Comparison of ENCODE assay signal across 7 mouse cellular contexts in genomic region chr15:79657837-79658530, GRCm38 (mm10). TPM values are rescaled to one million over a fixed set of nuclear protein-coding genes. Genes with fewer than 3 reads are reported as not detected.
A peak's percentile ranks its signal among the peaks of the same experiment; 100 is the strongest.
DNase-seq lines count a peak whose midpoint lies in the region; ATAC-seq lines count a peak whose summit lies in the region.

No protein-coding gene starts in this region.

- peaks cover 21% of the 10 kb centered on the region for H3K36me3 ChIP-seq in limb, embryonic 10.5 days
- peaks cover 25% of the 10 kb centered on the region for H3K36me3 ChIP-seq in midbrain, embryonic 13.5 days

- peaks cover 13% of the 10 kb centered on the region for H3K4me1 ChIP-seq in limb, embryonic 10.5 days
- peaks cover 19% of the 10 kb centered on the region for H3K4me1 ChIP-seq in midbrain, embryonic 13.5 days (replicated peaks)

- no peaks in the 10 kb centered on the region for H3K27me3 ChIP-seq in limb, embryonic 10.5 days (ENCODE audit: low read depth, poor library complexity, severe bottlenecking)
- H3K27me3 ChIP-seq in midbrain, embryonic 13.5 days: no peaks in the 10 kb centered on the region

- peak; percentile 70 for DNase-seq in adrenal gland, adult 8-10 months
- peak; percentile 77 for DNase-seq in embryo, embryonic 9.5 days (ENCODE audit: extremely low spot score)
- peak; percentile 79 for DNase-seq in kidney, adult 11 months
- DNase-seq in limb, embryonic 10.5 days (ENCODE audit: low spot score): peak; percentile 84
- DNase-seq in spleen, adult 12 weeks (ENCODE audit: low spot score): peak; percentile 85

- peak overlapping the region; percentile 82 for H3K4me2 ChIP-seq in midbrain, embryonic 13.5 days (replicated peaks)

- H3K9me3 ChIP-seq in limb, embryonic 10.5 days (replicated peaks): peaks cover 2% of the 10 kb centered on the region; the same call in 1 of the 2 replicates
- H3K9me3 ChIP-seq in midbrain, embryonic 13.5 days: no peaks in the 10 kb centered on the region

- peak overlapping the region; percentile 68 for H3K4me3 ChIP-seq in limb, embryonic 10.5 days
- H3K4me3 ChIP-seq in midbrain, embryonic 13.5 days (replicated peaks): peak overlapping the region; percentile 92

- peak overlapping the region; percentile 95 for H3K27ac ChIP-seq in limb, embryonic 10.5 days
- peak overlapping the region; percentile 96 for H3K27ac ChIP-seq in midbrain, embryonic 13.5 days

- H3K9ac ChIP-seq in midbrain, embryonic 13.5 days (replicated peaks): peak overlapping the region; percentile 94

- ATAC-seq in granulocyte monocyte progenitor cell, adult 5-6 weeks (replicated peaks; ENCODE audit: poor library complexity, severe bottlenecking): peak; percentile 52
- no peak; the same call in 1 of the 2 replicates for ATAC-seq in midbrain, embryonic 13.5 days

- 4% methylated on average over 16 of the region's 16 CpGs for WGBS in limb, embryonic 10.5 days
- 4% methylated on average over 16 of the region's 16 CpGs for WGBS in midbrain, embryonic 13.5 days

RNA-seq across cellular contexts. Expression of gene Fam227a, which starts 0.8 kb away (rescaled TPM):
- total RNA-seq in adrenal gland, adult 8-10 months (2022): 1 to 10 TPM; 2.8 to 6.2 (median 4.4) TPM
- total RNA-seq in granulocyte monocyte progenitor cell, adult 5-6 weeks (2014; fragmentation: Nextera tagmentation): 0.85 and 6.5 TPM in 2 replicates
- total RNA-seq in granulocyte monocyte progenitor cell, adult 5-6 weeks (2017): 1.8 and 2.3 TPM in 2 replicates
- polyA plus RNA-seq in limb, embryonic 10.5 days (2016; fragmentation: Nextera tagmentation; extraction: Ambion mirVana): 1.0 and 2.1 TPM in 2 replicates
- 6.8 and 6.9 TPM in 2 replicates for polyA plus RNA-seq in midbrain, embryonic 13.5 days (2015; fragmentation: Nextera tagmentation; extraction: Ambion mirVana)

RNA-seq across cellular contexts. Expression of gene Cby1, which starts 1.0 kb away (rescaled TPM):
- total RNA-seq in adrenal gland, adult 8-10 months (2022): 10 to 100 TPM; 21.7 to 31.1 (median 24.9) TPM
- 17.9 and 35.2 TPM in 2 replicates for total RNA-seq in granulocyte monocyte progenitor cell, adult 5-6 weeks (2014; fragmentation: Nextera tagmentation)
- 32.0 and 45.5 TPM in 2 replicates for total RNA-seq in granulocyte monocyte progenitor cell, adult 5-6 weeks (2017)
- 58.4 and 65.6 TPM in 2 replicates for polyA plus RNA-seq in limb, embryonic 10.5 days (2016; fragmentation: Nextera tagmentation; extraction: Ambion mirVana)
- polyA plus RNA-seq in midbrain, embryonic 13.5 days (2015; fragmentation: Nextera tagmentation; extraction: Ambion mirVana): 92.4 and 94.9 TPM in 2 replicates

RNA-seq across cellular contexts. Expression of gene Tomm22, which starts 12.7 kb away (rescaled TPM):
- 100 to 1,000 TPM in 2 of 4 experiments, 10 to 100 TPM in 2; 95.5 to 120 (median 105) TPM for total RNA-seq in adrenal gland, adult 8-10 months (2022)
- total RNA-seq in granulocyte monocyte progenitor cell, adult 5-6 weeks (2014; fragmentation: Nextera tagmentation): 146 and 147 TPM in 2 replicates
- total RNA-seq in granulocyte monocyte progenitor cell, adult 5-6 weeks (2017): 88.0 and 117 TPM in 2 replicates
- polyA plus RNA-seq in limb, embryonic 10.5 days (2016; fragmentation: Nextera tagmentation; extraction: Ambion mirVana): 253 and 284 TPM in 2 replicates
- polyA plus RNA-seq in midbrain, embryonic 13.5 days (2015; fragmentation: Nextera tagmentation; extraction: Ambion mirVana): 254 and 260 TPM in 2 replicates

RNA-seq across cellular contexts. Expression of gene Josd1, which starts 29.7 kb away (rescaled TPM):
- total RNA-seq in adrenal gland, adult 8-10 months (2022): 10 to 100 TPM; 22.8 to 30.3 (median 25.0) TPM
- 22.7 and 24.9 TPM in 2 replicates for total RNA-seq in granulocyte monocyte progenitor cell, adult 5-6 weeks (2014; fragmentation: Nextera tagmentation)
- total RNA-seq in granulocyte monocyte progenitor cell, adult 5-6 weeks (2017): 19.2 and 23.6 TPM in 2 replicates
- polyA plus RNA-seq in limb, embryonic 10.5 days (2016; fragmentation: Nextera tagmentation; extraction: Ambion mirVana): 23.8 and 24.6 TPM in 2 replicates
- polyA plus RNA-seq in midbrain, embryonic 13.5 days (2015; fragmentation: Nextera tagmentation; extraction: Ambion mirVana): 18.4 and 20.6 TPM in 2 replicates

RNA-seq across cellular contexts. Expression of gene Gtpbp1, which starts 32.7 kb away (rescaled TPM):
- total RNA-seq in adrenal gland, adult 8-10 months (2022): 10 to 100 TPM; 27.2 to 43.1 (median 32.1) TPM
- total RNA-seq in granulocyte monocyte progenitor cell, adult 5-6 weeks (2014; fragmentation: Nextera tagmentation): 45.8 and 52.4 TPM in 2 replicates
- total RNA-seq in granulocyte monocyte progenitor cell, adult 5-6 weeks (2017): 47.0 and 59.9 TPM in 2 replicates
- polyA plus RNA-seq in limb, embryonic 10.5 days (2016; fragmentation: Nextera tagmentation; extraction: Ambion mirVana): 48.6 and 53.9 TPM in 2 replicates
- polyA plus RNA-seq in midbrain, embryonic 13.5 days (2015; fragmentation: Nextera tagmentation; extraction: Ambion mirVana): 42.6 and 49.1 TPM in 2 replicates
